Mouse (Mus musculus): ENCODE data around the gene Plpp3. TPM values are rescaled to one million over a fixed set of nuclear protein-coding genes. Genes with fewer than 3 reads are reported as not detected.

The Plpp3 gene
- 51.7 TPM for polyA plus RNA-seq (2021)

DNA sequence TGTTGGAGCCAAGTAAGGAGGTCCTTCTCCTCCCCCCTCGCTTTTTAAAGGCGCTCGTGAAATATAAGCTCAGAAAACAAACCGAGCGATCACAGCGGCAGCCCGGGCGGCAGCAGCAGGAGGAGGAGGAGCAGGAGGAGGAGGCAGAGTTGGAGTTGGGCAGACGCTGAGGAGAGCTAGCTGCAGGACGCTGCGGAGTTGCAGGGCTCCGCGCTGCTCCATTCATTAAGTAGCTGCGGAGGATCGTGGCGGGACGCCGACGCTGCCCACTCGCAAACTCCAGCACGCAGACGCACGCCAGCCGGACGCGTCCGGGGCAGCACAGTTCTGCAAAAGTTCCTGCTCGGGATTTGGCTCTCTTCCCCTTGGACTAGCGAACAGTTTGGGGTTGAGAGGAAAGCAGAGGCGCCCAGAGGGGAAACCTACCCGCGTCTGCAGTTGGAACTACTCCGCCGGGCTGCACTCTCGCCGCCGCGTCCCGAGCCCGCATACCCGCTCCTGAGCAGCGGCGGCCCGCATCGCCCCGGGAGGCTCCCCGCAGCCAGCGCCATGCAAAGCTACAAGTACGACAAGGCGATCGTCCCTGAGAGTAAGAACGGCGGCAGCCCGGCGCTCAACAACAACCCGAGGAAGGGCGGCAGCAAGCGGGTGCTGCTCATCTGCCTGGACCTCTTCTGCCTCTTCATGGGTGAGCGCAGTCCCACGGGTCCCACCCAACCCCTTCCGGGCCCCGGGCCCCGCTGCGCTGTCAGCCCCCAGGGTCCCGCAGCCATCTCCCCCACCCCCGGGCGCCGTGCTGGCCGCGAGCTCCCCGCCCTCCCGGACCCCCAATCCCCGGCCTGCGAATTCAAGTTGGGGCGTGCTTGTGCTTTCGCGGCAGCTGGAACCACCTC lies at the start of gene Plpp3:
Gene Plpp3, plus strand, starts transcription at position 72 of the 893 bp plus-strand sequence.
- TF ChIP-seq CTCF (IDR thresholded peaks at IDR 0.05), result no peak
- POLR2A ChIA-PET, result interaction anchor here (0.6 to 1.2 kb wide), 4 partner anchors 78 to 1226 kb away, joined by 3 to 6 read pairs (median 3); no protein-coding TSS in a partner anchor
- DNase-seq (ENCODE audit: low read depth, low spot score) (no peak), ATAC-seq (peak; percentile 88)
- CTCF ChIA-PET, result interaction anchor here (0.8 to 1.4 kb wide), 7 partner anchors 24 to 939 kb away, joined by 3 read pairs; no protein-coding TSS in a partner anchor
- no peaks in the 10 kb centered on the region for H3K27me3 ChIP-seq
- in situ Hi-C loops (cut with MboI; ENCODE audit: low pct_unique_long_range_greater_than_20kb), result loop anchor here (5.0 to 10.0 kb wide), 5 partner anchors 157 to 937 kb away; no protein-coding TSS in a partner anchor

DNA sequence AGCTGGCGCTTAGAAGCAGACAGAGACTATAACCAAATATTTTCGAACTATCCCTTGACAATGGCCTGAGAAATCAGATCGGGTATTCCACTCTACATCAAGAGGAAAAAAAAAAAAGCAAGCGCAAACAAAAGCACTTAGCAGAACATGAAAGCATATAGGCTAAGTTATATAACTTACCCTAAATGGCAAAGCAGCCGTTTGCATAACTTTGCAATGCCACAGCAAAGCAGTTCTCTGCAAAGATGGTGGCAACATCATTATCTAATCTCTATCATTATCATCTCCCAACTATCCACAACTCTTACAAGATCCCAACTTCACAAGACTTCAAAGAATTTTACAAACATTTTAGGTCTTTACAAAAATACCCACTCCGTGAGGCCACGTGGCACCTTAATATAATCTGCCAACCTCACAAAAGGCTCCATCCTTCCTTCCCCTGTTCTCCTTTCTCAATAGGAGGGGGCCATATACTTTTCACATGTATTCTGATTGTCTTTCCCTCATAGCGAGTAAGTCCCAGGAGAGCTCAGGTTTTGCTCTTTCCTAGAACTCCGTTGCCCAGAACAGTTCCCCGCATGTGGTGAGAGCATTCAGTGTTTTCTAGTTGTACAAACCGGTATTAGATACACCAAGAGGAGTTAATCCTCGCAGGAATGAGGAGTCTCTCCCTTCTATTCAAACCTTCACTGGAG lies 49.1 kb upstream of the Plpp3 start:
- DNase-seq (ENCODE audit: low read depth, low spot score) (no peak), ATAC-seq (peak; percentile 27)
- no peak for TF ChIP-seq CTCF (IDR thresholded peaks at IDR 0.05)
- in situ Hi-C loops (cut with MboI; ENCODE audit: low pct_unique_long_range_greater_than_20kb), result no loop called here
- ChIA-PET POLR2A (interaction anchor here (1.7 kb wide), 1 partner anchor 37 kb away, joined by 6 read pairs; no protein-coding TSS in a partner anchor), CTCF (interaction anchor here (0.6 to 2.6 kb wide), 7 partner anchors 9 to 570 kb away, joined by 3 to 19 read pairs (median 4); no protein-coding TSS in a partner anchor)
- H3K27me3 ChIP-seq, result no peaks in the 10 kb centered on the region

DNA sequence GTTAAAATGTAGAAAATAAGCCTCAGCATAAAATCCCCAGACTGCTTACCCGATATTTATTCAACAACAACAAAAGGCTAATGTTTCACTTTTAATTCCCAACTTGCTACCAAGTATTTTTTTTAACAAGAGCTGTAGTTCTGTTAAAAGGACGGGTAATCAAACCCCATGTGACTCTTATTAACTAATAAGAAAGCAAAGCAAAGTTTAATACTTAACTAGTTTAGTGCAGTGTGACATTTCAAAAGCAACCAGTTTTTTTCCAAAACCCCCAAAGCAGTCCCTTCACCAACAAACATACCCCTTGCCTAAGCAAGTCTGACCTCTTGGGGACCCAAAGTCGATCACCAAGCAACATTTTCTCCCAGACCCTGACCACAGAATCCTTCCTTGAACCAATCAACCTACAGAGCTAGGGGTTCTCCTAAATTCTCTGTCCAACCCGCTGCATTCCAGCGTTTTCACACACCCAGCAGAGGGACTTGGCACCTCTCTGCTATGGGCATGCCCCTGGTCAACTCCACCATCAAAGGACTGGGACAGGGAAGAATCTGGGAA lies 48.4 kb upstream of the Plpp3 start:
- H3K27me3 ChIP-seq, result no peaks in the 10 kb centered on the region
- ChIA-PET POLR2A (interaction anchor here (1.7 kb wide), 1 partner anchor 38 kb away, joined by 6 read pairs; no protein-coding TSS in a partner anchor), CTCF (interaction anchor here (1.1 to 2.6 kb wide), 3 partner anchors 10 to 37 kb away, joined by 3 to 19 read pairs (median 5); no protein-coding TSS in a partner anchor)
- in situ Hi-C loops (cut with MboI; ENCODE audit: low pct_unique_long_range_greater_than_20kb), result no loop called here
- ATAC-seq (peak; percentile 58), DNase-seq (ENCODE audit: low read depth, low spot score) (peak; percentile 37)
- TF ChIP-seq CTCF (IDR thresholded peaks at IDR 0.05), result no peak

DNA sequence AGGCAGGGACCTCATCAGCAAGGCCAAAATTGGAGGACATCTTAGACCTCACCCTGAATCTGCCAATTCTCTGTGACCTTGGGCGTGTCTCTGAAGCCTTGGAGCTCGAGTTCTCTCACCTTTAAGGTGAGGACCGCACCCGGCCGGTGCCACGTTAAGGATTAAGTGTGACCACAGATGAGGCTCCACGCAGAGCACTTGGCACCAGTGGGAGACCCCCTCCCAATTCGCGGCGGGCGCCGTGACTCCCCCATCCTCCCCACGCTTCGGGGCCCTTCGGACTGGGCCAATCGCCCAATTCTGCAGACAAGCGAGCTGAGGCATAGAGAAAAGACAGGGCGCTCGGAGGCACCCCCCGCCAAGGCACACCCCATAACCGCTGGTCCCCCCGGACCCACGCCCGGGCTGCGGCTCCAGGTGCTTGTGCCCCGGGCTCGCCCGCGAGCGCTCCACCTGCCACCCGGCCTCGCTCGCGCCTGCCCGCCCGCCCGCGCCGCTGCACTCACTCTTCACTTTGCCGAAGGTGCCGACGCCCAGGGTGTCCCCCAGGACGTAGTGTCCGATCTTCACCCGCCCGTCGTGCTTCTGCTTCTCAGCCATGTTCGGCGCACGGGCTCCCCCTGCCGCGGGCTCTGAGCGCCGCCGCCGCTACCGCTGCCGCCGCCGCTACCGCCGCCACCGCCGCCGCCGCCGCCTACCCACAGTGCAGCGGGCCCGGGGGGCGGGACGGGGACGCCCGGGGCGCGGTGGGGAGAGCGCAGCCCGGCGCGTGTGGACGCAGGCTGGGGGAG lies 47.8 kb upstream of the Plpp3 start, which contains the start of gene Prkaa2:
Gene Prkaa2, minus strand, starts transcription at position 692 of the 791 bp plus-strand sequence.
- in situ Hi-C loops (cut with MboI; ENCODE audit: low pct_unique_long_range_greater_than_20kb), result no loop called here
- DNase-seq (ENCODE audit: low read depth, low spot score) (no peak), ATAC-seq (peak; percentile 86)
- ChIA-PET CTCF (interaction anchor here (1.1 to 2.6 kb wide), 3 partner anchors 11 to 38 kb away, joined by 3 to 19 read pairs (median 5); no protein-coding TSS in a partner anchor), POLR2A (interaction anchor here (1.7 kb wide), 1 partner anchor 38 kb away, joined by 6 read pairs; no protein-coding TSS in a partner anchor)
- peak; percentile 10 for TF ChIP-seq CTCF (IDR thresholded peaks at IDR 0.05)
- no peaks in the 10 kb centered on the region for H3K27me3 ChIP-seq

DNA sequence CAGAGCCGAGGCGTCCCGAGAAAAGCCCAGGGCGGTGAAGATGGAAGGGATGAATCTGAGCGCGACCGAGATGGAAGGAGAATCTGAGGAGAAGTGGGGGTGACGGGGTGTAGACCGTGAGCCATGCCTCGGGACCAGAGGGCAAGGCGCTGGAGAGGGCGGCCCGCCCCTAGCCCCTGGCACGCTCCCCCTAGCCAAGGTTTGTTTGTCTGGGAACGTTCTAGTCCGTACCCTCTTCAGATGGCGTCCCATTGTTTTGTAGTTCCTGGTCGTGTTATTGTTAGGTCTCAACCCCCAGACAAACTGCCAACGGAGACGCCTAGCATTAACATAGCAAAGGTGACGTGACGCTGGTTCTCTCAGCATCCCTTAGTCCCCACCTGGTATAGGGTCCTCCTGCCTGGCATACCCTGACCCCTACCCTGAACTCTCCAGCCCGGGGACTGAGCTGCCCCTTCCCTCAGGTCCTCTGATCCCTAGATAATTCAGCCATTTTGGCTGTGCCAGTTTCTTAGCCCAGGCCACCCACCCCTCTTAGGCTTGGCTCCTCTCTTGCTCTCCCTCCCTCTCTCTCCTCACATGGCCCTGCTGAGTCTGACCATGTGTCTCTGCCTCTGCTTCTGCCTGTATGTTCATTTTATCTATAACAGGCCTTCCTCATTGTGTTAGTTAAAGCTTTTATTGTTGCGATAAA lies 47.0 kb upstream of the Plpp3 start:
- TF ChIP-seq CTCF (IDR thresholded peaks at IDR 0.05), result no peak
- CTCF ChIA-PET, result interaction anchor here (2.6 kb wide), 1 partner anchor 39 kb away, joined by 19 read pairs; no protein-coding TSS in a partner anchor
- DNase-seq (ENCODE audit: low read depth, low spot score) (no peak), ATAC-seq (peak; percentile 28)
- POLR2A ChIA-PET, result no interaction called here
- H3K27me3 ChIP-seq, result no peaks in the 10 kb centered on the region
- in situ Hi-C loops (cut with MboI; ENCODE audit: low pct_unique_long_range_greater_than_20kb), result loop anchor here (5.0 kb wide), 1 partner anchor 198 kb away; the partner anchor contains the start of gene Fyb2

DNA sequence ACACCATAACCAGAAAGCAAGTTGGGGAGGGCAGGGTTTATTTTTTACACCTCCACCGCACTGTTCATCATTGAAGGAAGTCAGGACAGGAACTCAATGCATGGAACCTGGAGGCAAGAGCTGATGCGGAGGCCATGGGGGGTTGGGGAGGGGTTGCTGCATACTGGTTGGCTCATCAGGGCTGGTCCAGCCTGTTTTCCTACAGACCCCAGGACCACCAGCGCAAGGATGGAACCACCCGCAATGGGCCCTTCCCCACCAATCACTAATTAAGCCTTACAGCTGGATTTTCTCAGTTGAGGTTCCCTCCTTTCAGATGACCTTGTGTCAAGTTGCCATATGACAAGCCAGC lies 46.5 kb upstream of the Plpp3 start:
- in situ Hi-C loops (cut with MboI; ENCODE audit: low pct_unique_long_range_greater_than_20kb), result loop anchor here (5.0 kb wide), 1 partner anchor 198 kb away; the partner anchor contains the start of gene Fyb2
- no peak for DNase-seq (ENCODE audit: low read depth, low spot score)
- TF ChIP-seq CTCF (IDR thresholded peaks at IDR 0.05), result no peak
- ChIA-PET POLR2A (no interaction called here), CTCF (interaction anchor here (2.1 kb wide), 1 partner anchor 40 kb away, joined by 9 read pairs; no protein-coding TSS in a partner anchor)
- no peak for ATAC-seq
- H3K27me3 ChIP-seq, result no peaks in the 10 kb centered on the region

DNA sequence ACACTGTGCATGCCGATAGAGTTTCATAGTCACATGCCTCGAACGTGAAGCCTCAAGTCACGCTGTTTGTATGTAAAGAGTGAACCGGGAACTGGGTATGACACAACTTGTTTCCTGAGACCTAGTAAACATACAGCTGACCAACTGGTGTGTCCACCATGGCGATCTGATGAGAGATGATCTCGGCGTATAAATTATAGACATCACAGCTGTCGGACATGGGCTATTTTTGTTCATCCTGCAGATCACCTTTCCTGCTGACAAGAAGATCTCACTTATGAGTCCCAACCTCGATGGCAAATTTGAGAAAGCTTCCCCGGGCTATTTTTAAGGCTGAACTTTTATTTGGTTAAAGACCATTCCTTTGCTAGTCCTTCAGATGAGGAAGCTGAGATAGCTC lies 45.4 kb upstream of the Plpp3 start:
- DNase-seq (ENCODE audit: low read depth, low spot score) (no peak), ATAC-seq (no peak)
- no peaks in the 10 kb centered on the region for H3K27me3 ChIP-seq
- ChIA-PET POLR2A (no interaction called here), CTCF (interaction anchor here (0.9 to 2.1 kb wide), 3 partner anchors 10 to 41 kb away, joined by 3 to 13 read pairs (median 9); no protein-coding TSS in a partner anchor)
- in situ Hi-C loops (cut with MboI; ENCODE audit: low pct_unique_long_range_greater_than_20kb), result loop anchor here (5.0 kb wide), 1 partner anchor 199 kb away; the partner anchor contains the start of gene Fyb2
- no peak for TF ChIP-seq CTCF (IDR thresholded peaks at IDR 0.05)

DNA sequence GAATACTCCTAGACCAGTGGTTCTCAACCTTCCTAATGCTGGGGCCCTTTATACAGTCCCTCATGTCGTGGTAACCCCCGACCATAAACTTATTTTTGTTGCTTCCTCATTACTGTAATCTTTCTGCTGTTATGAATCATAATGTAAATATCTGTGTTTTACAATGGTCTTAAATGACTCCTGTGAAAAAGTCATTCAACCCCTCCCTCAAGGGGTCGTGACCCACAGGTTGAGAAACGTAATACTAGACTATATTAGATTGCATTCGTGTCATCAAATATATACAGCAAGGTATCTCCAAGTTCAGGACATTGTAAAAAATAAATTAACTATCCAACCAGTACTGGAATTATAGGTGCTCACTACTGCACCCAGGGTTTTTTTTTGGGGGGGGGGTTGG lies 44.1 kb upstream of the Plpp3 start:
- H3K27me3 ChIP-seq, result no peaks in the 10 kb centered on the region
- in situ Hi-C loops (cut with MboI; ENCODE audit: low pct_unique_long_range_greater_than_20kb), result loop anchor here (5.0 kb wide), 1 partner anchor 201 kb away; the partner anchor contains the start of gene Fyb2
- ChIA-PET POLR2A (no interaction called here), CTCF (no interaction called here)
- no peak for DNase-seq (ENCODE audit: low read depth, low spot score)
- ATAC-seq, result no peak
- TF ChIP-seq CTCF (IDR thresholded peaks at IDR 0.05), result no peak

DNA sequence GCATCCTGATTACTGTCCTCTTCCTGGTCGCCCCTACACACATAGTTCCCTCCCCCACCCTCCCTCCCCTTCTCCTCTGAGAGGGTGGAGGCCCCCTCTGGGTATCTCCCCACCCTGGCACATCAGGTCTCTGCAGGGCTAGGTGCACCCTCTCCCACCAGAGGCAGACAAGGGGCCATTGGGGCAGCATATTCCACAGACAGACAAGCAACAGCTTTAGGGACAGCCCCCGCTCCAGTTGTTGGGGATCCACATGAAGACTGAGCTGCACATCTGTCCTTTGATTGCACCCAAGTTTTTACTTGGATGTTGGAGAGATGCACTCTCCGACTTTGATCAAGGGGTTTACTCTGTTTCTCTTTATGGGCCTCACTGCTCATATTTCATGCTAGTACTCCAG lies 43.7 kb upstream of the Plpp3 start:
- no peak for DNase-seq (ENCODE audit: low read depth, low spot score)
- no peak for ATAC-seq
- in situ Hi-C loops (cut with MboI; ENCODE audit: low pct_unique_long_range_greater_than_20kb), result loop anchor here (5.0 kb wide), 1 partner anchor 201 kb away; the partner anchor contains the start of gene Fyb2
- no peaks in the 10 kb centered on the region for H3K27me3 ChIP-seq
- ChIA-PET POLR2A (no interaction called here), CTCF (no interaction called here)
- no peak for TF ChIP-seq CTCF (IDR thresholded peaks at IDR 0.05)
